Mouse (Mus musculus) neural tube, embryonic 14.5 days (tissue): ENCODE measurements around the gene Myb. TPM values are rescaled to one million over a fixed set of nuclear protein-coding genes. Genes with fewer than 3 reads are reported as not detected.
A peak's percentile ranks its signal among the peaks of the same experiment; 100 is the strongest.
"Not testable (repeated sequence)": the region's sequence is repeated elsewhere in the genome, so short reads cannot be mapped to it uniquely, and the experiment has no call there.

ENCODE experiments used
- ATAC-seq: fragments of 200-750 bp; cut with Nextera tagmentation; 2 replicates; pipeline ENCODE4 v1.8.0; 2017; ENCODE audit warnings: low read depth, mild to moderate bottlenecking, moderate TSS enrichment, moderate library complexity
- H3K27ac ChIP-seq: fragments of 300-500 bp; sonication (generic); 2 replicates; pipeline ENCODE4 v1.5.1; 2014; ENCODE audit warnings: low read depth, mild to moderate bottlenecking, control low read depth, low read length, moderate library complexity, mixed read lengths
- H3K27me3 ChIP-seq: fragments of 300-500 bp; sonication (generic); 2 replicates; pipeline ENCODE4 v1.6.1; 2014; ENCODE audit warnings: low read length; ENCODE audit not compliant: control insufficient read depth, insufficient read depth
- H3K36me3 ChIP-seq: fragments of 300-500 bp; sonication (generic); 2 replicates; pipeline ENCODE4 v1.6.1; 2014; ENCODE audit warnings: low read length, mixed read lengths; ENCODE audit not compliant: control insufficient read depth, insufficient read depth
- H3K4me1 ChIP-seq: fragments of 300-500 bp; sonication (generic); 2 replicates; pipeline ENCODE4 v1.6.1; 2014; ENCODE audit warnings: low read length; ENCODE audit not compliant: control insufficient read depth, insufficient read depth
- H3K4me2 ChIP-seq: fragments of 300-500 bp; sonication (generic); 2 replicates; pipeline ENCODE4 v1.6.1; 2014; ENCODE audit warnings: mild to moderate bottlenecking, low read depth, low read length, control low read depth
- H3K4me3 ChIP-seq: fragments of 300-500 bp; sonication (generic); 2 replicates; pipeline ENCODE4 v1.5.1; 2014; ENCODE audit warnings: low read depth, low read length, control low read depth, mixed read lengths
- H3K9ac ChIP-seq: fragments of 300-500 bp; sonication (generic); replicated peaks from 2 replicates; pipeline ENCODE4 v1.6.1; 2014; ENCODE audit warnings: low read depth, mild to moderate bottlenecking, control low read depth, low read length, mixed read lengths
- H3K9me3 ChIP-seq: fragments of 300-500 bp; sonication (generic); 2 replicates; pipeline ENCODE4 v1.6.1; 2016; ENCODE audit warnings: low read length; ENCODE audit not compliant: control insufficient read depth
- WGBS: fragments of 180-500 bp; shearing (Covaris S2); extraction: QIAGEN DNeasy Blood & Tissue Kit; methylation state at CpG from one replicate; pipeline ENCODE4 v1.1.7; 2014; 5-methylcytosine and 5-hydroxymethylcytosine counted together
- polyA plus RNA-seq: library from polyadenylated mRNA; unstranded; fragments of >200 nt; fragmentation: Nextera tagmentation; extraction: Ambion mirVana; gene quantifications from 2 replicates; pipeline ENCODE4 v1.2.1, GENCODE M21; 2014

The Myb gene
- polyA plus RNA-seq, 1 experiment from 2014 or later = 2.3 TPM

DNA sequence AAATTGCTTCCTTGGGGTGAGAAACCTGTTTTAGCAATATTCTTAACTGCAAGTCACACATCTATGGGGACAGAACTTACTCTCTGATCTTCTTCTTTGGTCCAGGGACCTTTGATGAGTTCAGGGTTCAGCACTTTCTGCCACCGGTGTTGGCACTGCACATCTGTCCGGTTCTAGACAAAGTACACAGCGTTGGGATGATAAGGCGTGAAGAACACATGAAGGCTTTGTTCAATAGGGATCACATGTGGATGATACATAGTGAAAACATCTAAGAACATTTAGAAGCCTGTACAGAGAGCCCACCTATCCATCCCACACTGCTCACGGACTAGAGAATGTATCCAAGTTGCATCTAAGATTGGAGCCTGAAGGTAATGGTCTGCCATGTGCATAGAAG is 8.0 kb downstream of the Myb start:
- WGBS = 96% methylated on average over 5 of the region's 5 CpGs
- Histone ChIP-seq H3K4me3 (no peak overlapping the region), H3K27me3 (peaks cover 2% of the 10 kb centered on the region; the same call in 1 of the 2 replicates), H3K4me2 (no peak overlapping the region), H3K4me1 (no peaks in the 10 kb centered on the region), H3K27ac (no peak overlapping the region), H3K36me3 (no peaks in the 10 kb centered on the region), H3K9me3 (no peaks in the 10 kb centered on the region), H3K9ac (no peak overlapping the region)
- ATAC-seq = no peak

DNA sequence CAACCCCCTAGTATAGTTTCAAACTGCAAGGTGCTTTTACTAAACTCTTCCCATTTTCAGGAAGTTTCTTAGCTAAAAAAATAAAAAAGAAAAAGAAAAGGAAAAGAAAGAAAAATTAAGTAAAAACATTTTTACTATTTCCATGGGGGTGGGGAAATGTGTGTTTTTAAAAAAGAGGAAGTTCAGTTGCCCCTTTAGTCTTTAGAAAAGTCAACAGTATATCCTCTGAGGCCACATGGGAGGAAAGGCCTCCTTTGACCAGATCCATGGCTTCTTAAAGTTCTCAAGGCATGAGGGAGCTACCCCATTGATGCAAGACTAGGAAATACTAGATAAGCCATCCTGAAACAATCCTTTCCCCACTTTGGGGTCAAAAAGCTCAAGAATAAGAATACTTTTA is 9.5 kb downstream of the Myb start:
- no peak overlapping the region for H3K4me3 ChIP-seq
- H3K9ac ChIP-seq = no peak overlapping the region
- H3K36me3 ChIP-seq = no peaks in the 10 kb centered on the region
- H3K4me1 ChIP-seq = no peaks in the 10 kb centered on the region
- H3K27me3 ChIP-seq = no peaks in the 10 kb centered on the region
- H3K27ac ChIP-seq = no peak overlapping the region
- no peak for ATAC-seq
- H3K4me2 ChIP-seq = no peak overlapping the region
- H3K9me3 ChIP-seq = no peaks in the 10 kb centered on the region

DNA sequence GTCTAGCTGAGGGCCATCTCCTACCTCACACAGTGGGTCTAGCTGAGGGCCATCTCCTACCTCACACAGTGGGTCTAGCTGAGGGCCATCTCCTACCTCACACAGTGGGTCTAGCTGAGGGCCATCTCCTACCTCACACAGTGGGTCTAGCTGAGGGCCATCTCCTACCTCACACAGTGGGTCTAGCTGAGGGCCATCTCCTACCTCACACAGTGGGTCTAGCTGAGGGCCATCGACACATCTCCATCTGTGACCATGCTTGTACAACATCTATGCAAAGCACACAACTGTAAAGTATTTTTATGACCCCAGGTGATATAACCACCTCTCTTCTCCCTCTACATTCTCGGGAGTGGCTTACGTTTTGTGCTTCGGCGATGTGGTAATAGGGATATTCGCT is 10.8 kb downstream of the Myb start:
- ATAC-seq, H3K36me3 ChIP-seq, H3K9ac ChIP-seq, H3K27ac ChIP-seq, H3K4me3 ChIP-seq, H3K4me2 ChIP-seq, H3K9me3 ChIP-seq, H3K4me1 ChIP-seq, H3K27me3 ChIP-seq: not testable (repeated sequence)
- 94% methylated on average over 6 of the region's 6 CpGs for WGBS

DNA sequence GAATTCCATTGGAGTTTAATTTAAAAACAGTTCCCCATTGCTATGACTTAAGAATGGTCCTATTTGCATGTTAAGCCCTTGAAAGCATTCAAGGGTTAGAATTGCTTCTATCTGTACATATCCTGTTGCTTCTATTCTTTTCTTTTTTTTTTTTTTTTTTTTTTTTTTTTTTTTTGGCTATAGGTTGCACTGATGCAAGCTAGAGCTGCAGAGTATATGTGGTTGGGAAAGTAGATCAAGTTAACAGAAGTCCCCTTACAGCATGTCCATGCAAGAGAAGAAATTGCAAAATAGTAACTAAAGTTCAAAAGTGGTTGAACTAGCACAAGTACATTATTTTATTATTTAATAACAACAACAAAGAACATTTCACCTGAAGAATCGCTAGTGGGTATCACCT is 14.1 kb downstream of the Myb start:
- Histone ChIP-seq H3K27me3 (no peaks in the 10 kb centered on the region), H3K4me1 (no peaks in the 10 kb centered on the region), H3K9me3 (no peaks in the 10 kb centered on the region), H3K4me2 (no peak overlapping the region), H3K36me3 (no peaks in the 10 kb centered on the region), H3K4me3 (no peak overlapping the region), H3K27ac (no peak overlapping the region), H3K9ac (no peak overlapping the region)
- 98% methylated on average over 1 of the region's 1 CpGs for WGBS
- no peak for ATAC-seq

DNA sequence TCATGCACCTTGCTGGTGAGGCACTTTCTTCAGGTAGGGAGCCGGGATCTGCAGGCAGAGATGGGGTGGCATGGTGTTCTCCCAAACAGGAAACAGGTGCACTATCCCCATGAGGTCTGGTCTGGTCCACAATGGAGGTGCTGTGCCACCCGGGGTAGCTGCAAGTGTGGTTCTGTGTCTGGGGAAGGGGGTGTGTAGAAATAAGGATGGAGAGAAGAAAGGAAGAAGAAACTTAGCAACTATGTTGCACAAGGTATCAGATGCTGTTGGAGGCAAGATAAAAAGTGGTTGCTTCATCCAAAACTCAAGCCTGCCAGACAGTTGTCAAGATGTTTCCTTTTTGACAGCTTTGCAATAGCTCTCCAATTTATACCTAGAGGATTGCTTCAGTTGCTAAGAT is 14.5 kb downstream of the Myb start:
- H3K9me3 ChIP-seq = no peaks in the 10 kb centered on the region
- H3K4me2 ChIP-seq = no peak overlapping the region
- no peak overlapping the region for H3K27ac ChIP-seq
- no peaks in the 10 kb centered on the region for H3K4me1 ChIP-seq
- no peak overlapping the region for H3K4me3 ChIP-seq
- no peak overlapping the region for H3K9ac ChIP-seq
- H3K36me3 ChIP-seq = no peaks in the 10 kb centered on the region
- ATAC-seq = no peak
- WGBS = 87% methylated on average over 2 of the region's 2 CpGs
- H3K27me3 ChIP-seq = no peaks in the 10 kb centered on the region

DNA sequence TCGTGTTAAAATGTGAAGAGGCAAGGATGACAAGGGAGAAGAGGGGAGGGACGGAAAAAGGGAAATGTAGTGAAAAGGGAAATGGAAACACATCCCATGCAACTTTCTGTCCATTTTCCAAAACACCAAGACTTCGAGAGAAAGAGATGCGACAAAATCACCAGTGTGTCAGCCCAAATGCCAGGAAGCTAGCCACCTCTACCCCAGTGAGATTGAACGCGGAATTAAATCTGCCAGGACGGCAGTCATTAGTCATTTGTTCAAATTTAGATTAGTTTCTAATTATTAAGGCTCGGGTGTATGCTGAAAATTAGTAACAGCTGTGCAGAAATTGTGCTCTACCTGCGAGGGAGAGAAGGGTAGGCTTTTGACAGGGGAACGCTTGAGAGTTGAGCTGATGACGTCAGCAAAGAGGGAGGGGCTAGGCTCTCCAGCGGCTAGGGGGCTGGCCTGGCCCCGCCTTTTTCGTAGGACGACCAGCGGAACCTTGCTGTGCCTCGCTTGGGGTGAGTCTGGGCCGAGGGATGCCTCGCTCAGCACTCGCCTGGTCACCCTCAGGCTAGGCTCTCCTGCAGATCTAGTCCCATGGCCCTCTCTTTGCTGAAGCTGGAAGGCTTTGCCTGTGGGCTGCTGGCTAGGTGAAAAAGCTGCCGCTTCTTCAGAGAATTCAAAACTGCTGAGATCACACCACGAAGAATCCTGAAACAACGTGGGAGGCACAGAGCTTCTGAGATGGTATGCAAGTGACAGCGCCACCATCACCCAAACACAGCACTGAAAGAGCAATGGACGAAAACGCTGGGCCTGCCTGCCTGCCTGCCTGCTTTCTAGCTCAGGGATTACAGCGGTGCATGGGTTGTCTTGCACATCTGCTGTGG is 15.9 kb downstream of the Myb start:
- peak; percentile 97 for ATAC-seq
- Histone ChIP-seq H3K9me3 (no peaks in the 10 kb centered on the region), H3K4me2 (peak overlapping the region; percentile 74)

DNA sequence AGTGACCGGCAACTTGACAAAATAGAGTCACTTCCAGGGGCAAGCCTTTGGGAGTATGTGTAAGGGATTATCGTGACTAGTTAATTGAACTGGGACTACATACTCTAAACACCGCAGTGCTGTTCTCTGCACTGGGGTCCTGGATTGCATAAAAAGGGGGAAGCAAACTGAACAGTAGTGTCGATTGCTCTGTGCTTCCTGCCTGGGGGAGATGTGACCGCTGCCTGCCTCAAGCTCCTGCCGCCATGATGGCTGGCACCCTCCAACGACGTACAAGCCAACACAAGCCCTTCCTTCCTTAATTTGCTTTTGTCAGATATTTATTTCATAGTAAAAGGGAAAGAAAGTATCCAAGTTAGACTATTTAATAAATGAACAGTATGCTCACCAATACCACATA is 25.5 kb downstream of the Myb start:
- no peaks in the 10 kb centered on the region for H3K36me3 ChIP-seq
- no peak overlapping the region for H3K27ac ChIP-seq
- H3K27me3 ChIP-seq = no peaks in the 10 kb centered on the region
- H3K9me3 ChIP-seq = no peaks in the 10 kb centered on the region
- no peak overlapping the region for H3K4me2 ChIP-seq
- no peak overlapping the region for H3K4me3 ChIP-seq
- H3K4me1 ChIP-seq = no peaks in the 10 kb centered on the region
- no peak overlapping the region for H3K9ac ChIP-seq
- WGBS = 96% methylated on average over 8 of the region's 8 CpGs
- no peak for ATAC-seq

More for the DNA sequence above, 15.9 kb downstream of the Myb start:
- Histone ChIP-seq H3K9ac (peak overlapping the region; percentile 58; the same call in 1 of the 2 replicates), H3K27me3 (no peaks in the 10 kb centered on the region), H3K36me3 (no peaks in the 10 kb centered on the region), H3K27ac (peak overlapping the region; percentile 75), H3K4me1 (no peaks in the 10 kb centered on the region), H3K4me3 (peak overlapping the region; percentile 48)
- 19% methylated on average over 27 of the region's 27 CpGs for WGBS

DNA sequence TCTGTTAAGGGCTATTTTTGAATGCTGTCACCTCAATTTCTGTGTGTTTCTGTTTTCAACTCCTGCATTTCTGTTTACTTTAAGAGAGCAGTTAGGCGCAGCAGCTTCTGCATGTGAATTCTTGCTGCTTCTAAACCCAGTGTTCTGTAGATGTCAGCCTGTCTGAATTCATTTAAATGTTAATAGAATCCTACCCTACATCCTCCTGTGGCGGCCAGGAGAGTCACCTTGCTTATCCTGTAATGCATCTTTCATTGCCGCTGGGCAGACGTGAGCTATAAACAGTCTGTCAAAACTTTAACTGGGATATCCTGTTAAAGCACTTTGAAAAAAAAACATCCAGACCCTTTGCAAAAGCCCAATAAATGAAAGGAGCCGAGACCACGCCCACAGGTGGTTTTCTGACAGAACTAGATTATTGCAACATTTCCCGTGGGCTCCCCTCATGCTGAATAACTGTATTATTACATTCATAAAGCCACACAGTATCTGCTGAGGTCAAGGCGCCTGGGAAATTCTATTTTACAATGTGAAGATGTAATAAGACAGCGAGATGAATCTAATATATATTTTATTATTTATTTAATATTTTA is 29.8 kb downstream of the Myb start:
- H3K9me3 ChIP-seq = no peaks in the 10 kb centered on the region
- WGBS = 54% methylated on average over 9 of the region's 9 CpGs
- no peak overlapping the region for H3K27ac ChIP-seq
- H3K4me2 ChIP-seq = no peak overlapping the region
- ATAC-seq = no peak
- H3K9ac ChIP-seq = no peak overlapping the region
- H3K27me3 ChIP-seq = no peaks in the 10 kb centered on the region
- no peaks in the 10 kb centered on the region for H3K4me1 ChIP-seq
- H3K4me3 ChIP-seq = no peak overlapping the region
- no peaks in the 10 kb centered on the region for H3K36me3 ChIP-seq

DNA sequence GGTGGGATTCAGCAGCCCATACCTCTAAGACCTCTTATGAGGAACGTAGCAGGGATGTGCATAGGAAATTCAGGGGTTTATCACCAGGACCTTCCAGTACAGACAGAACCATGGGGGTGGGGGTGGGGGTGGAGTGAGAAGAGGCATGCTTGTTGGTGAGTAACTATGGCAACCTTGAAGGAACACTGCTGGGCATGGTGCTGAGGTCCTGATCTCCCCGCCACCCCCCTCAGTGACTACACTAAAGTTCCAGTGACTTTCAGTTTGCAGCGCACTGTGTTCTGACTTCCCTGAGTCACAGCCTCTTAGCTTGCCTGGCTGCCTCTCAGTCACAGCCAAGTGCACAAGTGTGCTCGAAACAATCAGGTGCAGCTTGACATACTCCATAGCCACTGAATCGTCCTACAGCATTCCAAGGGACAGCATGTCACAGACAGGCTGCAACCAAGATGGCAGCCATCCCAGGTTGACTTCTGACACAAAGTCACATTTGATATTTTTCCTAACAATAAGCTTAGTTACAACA is 32.6 kb downstream of the Myb start:
- ATAC-seq = no peak
- H3K27me3 ChIP-seq = no peaks in the 10 kb centered on the region
- 83% methylated on average over 5 of the region's 5 CpGs for WGBS
- no peaks in the 10 kb centered on the region for H3K9me3 ChIP-seq
- no peak overlapping the region for H3K4me2 ChIP-seq
- no peak overlapping the region for H3K4me3 ChIP-seq
- H3K36me3 ChIP-seq = no peaks in the 10 kb centered on the region
- H3K27ac ChIP-seq = no peak overlapping the region
- no peaks in the 10 kb centered on the region for H3K4me1 ChIP-seq
- H3K9ac ChIP-seq = no peak overlapping the region
